8 mouse cellular contexts compared by ENCODE assay signal in genomic region chr11:60027272-60027671, GRCm38 (mm10). TPM values are rescaled to one million over a fixed set of nuclear protein-coding genes. Genes with fewer than 3 reads are reported as not detected.
DNase-seq lines count a peak whose midpoint lies in the region; ATAC-seq and TF ChIP-seq lines count a peak whose summit lies in the region.

No protein-coding gene starts in this region.

- no peak overlapping the region for H3K27ac ChIP-seq in forebrain, postnatal 0 days (ENCODE audit: low read depth, low read length)
- no peak overlapping the region for H3K27ac ChIP-seq in forebrain, embryonic 16.5 days (ENCODE audit: low read length)
- no peak overlapping the region for H3K27ac ChIP-seq in midbrain, embryonic 13.5 days
- H3K27ac ChIP-seq in spleen, adult 2 months (ENCODE audit: insufficient read depth, low read length) = no peak overlapping the region

- no peaks in the 10 kb centered on the region for H3K36me3 ChIP-seq in forebrain, postnatal 0 days (ENCODE audit: insufficient read depth)
- H3K36me3 ChIP-seq in forebrain, embryonic 16.5 days (ENCODE audit: control insufficient read depth, insufficient read depth) = no peaks in the 10 kb centered on the region
- no peaks in the 10 kb centered on the region for H3K36me3 ChIP-seq in midbrain, embryonic 13.5 days
- no peaks in the 10 kb centered on the region for H3K36me3 ChIP-seq in spleen, adult 2 months (ENCODE audit: control insufficient read depth, insufficient read depth, low read length)

- H3K4me1 ChIP-seq in forebrain, postnatal 0 days (ENCODE audit: insufficient read depth) = no peaks in the 10 kb centered on the region
- H3K4me1 ChIP-seq in forebrain, embryonic 16.5 days (replicated peaks; ENCODE audit: control insufficient read depth, insufficient read depth, low read length) = peaks cover 7% of the 10 kb centered on the region
- H3K4me1 ChIP-seq in midbrain, embryonic 13.5 days (replicated peaks) = no peaks in the 10 kb centered on the region
- peaks cover 4% of the 10 kb centered on the region; the same call in 1 of the 2 replicates for H3K4me1 ChIP-seq in spleen, adult 2 months (ENCODE audit: control insufficient read depth, insufficient read depth, insufficient read length)

- no peak overlapping the region for H3K4me2 ChIP-seq in forebrain, postnatal 0 days (ENCODE audit: low read depth)
- no peak overlapping the region for H3K4me2 ChIP-seq in forebrain, embryonic 16.5 days (ENCODE audit: low read length)
- H3K4me2 ChIP-seq in midbrain, embryonic 13.5 days (replicated peaks) = no peak overlapping the region

- no peaks in the 10 kb centered on the region for H3K27me3 ChIP-seq in forebrain, postnatal 0 days (ENCODE audit: insufficient read depth, low read length)
- no peaks in the 10 kb centered on the region for H3K27me3 ChIP-seq in forebrain, embryonic 16.5 days (replicated peaks; ENCODE audit: control insufficient read depth, insufficient read depth, low read length)
- H3K27me3 ChIP-seq in midbrain, embryonic 13.5 days = no peaks in the 10 kb centered on the region
- H3K27me3 ChIP-seq in spleen, adult 2 months (ENCODE audit: control insufficient read depth, insufficient read depth, low read length) = no peaks in the 10 kb centered on the region

- no peak overlapping the region for H3K4me3 ChIP-seq in forebrain, postnatal 0 days (ENCODE audit: low read depth, low read length)
- no peak overlapping the region for H3K4me3 ChIP-seq in forebrain, embryonic 16.5 days (replicated peaks; ENCODE audit: low read length)
- no peak overlapping the region for H3K4me3 ChIP-seq in midbrain, embryonic 13.5 days (replicated peaks)
- H3K4me3 ChIP-seq in spleen, adult 2 months (ENCODE audit: extremely low read depth, insufficient read depth, insufficient read length) = no peak overlapping the region

- WGBS in forebrain, postnatal 0 days = 7% methylated on average over 2 of the region's 2 CpGs
- WGBS in forebrain, embryonic 16.5 days = 8% methylated on average over 2 of the region's 2 CpGs
- 7% methylated on average over 2 of the region's 2 CpGs for WGBS in midbrain, embryonic 13.5 days
- WGBS in spleen, adult 2 months = 6% methylated on average over 2 of the region's 2 CpGs

- DNase-seq in forebrain, postnatal 0 days = peak; percentile 78
- DNase-seq in c-Kit-positive CD71-positive TER-119-negative erythroid progenitor cells, embryonic 14.5 days (ENCODE audit: low read depth) = peak; percentile 75
- peak; percentile 24 to 67 for DNase-seq in frontal cortex, postnatal 14 days (ENCODE audit: low spot score in 2 of 2)
- DNase-seq in hindlimb bud, embryonic 11.5 days (ENCODE audit: extremely low spot score, low read depth, low spot score) = peak; percentile 53
- DNase-seq in left cerebral cortex, adult 18-20 months (ENCODE audit: low spot score in 2 of 2) = peak; percentile 83 to 90
- DNase-seq in spleen, adult 2 months (ENCODE audit: low read depth in 1 of 2, low spot score in 2 of 2) = peak; percentile 56 to 64

- no peaks in the 10 kb centered on the region for H3K9me3 ChIP-seq in forebrain, postnatal 0 days (ENCODE audit: low read length)
- H3K9me3 ChIP-seq in forebrain, embryonic 16.5 days (ENCODE audit: control insufficient read depth, low read length) = no peaks in the 10 kb centered on the region
- no peaks in the 10 kb centered on the region for H3K9me3 ChIP-seq in midbrain, embryonic 13.5 days

- TF ChIP-seq CTCF in forebrain, postnatal 0 days (IDR thresholded peaks at IDR 0.05; ENCODE audit: low read depth) = peak; percentile 83
- peak; percentile 67; the same call in 1 of the 2 replicates for TF ChIP-seq CTCF in spleen, adult 2 months (IDR thresholded peaks at IDR 0.05; ENCODE audit: extremely low read depth, insufficient read depth, insufficient read length, insufficient replicate concordance)

- TF ChIP-seq POLR2A in spleen, adult 2 months (IDR thresholded peaks at IDR 0.05; ENCODE audit: low read depth, low read length) = no peak

- peak; percentile 53; the same call in 1 of the 2 replicates for ATAC-seq in forebrain, postnatal 0 days
- no peak for ATAC-seq in forebrain, embryonic 16.5 days
- 0 out of 2 replicates have a peak, but pooled peaks have one; percentile 24 for ATAC-seq in midbrain, embryonic 13.5 days

- H3K9ac ChIP-seq in forebrain, postnatal 0 days = no peak overlapping the region
- no peak overlapping the region for H3K9ac ChIP-seq in forebrain, embryonic 16.5 days (replicated peaks; ENCODE audit: low read depth, low read length)
- H3K9ac ChIP-seq in midbrain, embryonic 13.5 days (replicated peaks) = no peak overlapping the region

RNA-seq across cellular contexts. Expression of gene Pemt, which starts 19.0 kb away (rescaled TPM):
- total RNA-seq in forebrain, postnatal 0 days (2014; rRNA removed) = 7.9 and 16.2 TPM in 2 replicates
- polyA plus RNA-seq in forebrain, postnatal 0 days (2015; fragmentation: Nextera tagmentation; extraction: Ambion mirVana) = 14.2 and 14.4 TPM in 2 replicates
- 4.4 and 7.9 TPM in 2 replicates for polyA plus RNA-seq in forebrain, embryonic 16.5 days (2015; fragmentation: Nextera tagmentation; extraction: Ambion mirVana)
- total RNA-seq in left cerebral cortex, adult 18-20 months (2021) = 1 to 10 TPM; 6.3 to 8.0 TPM
- 5.6 and 6.9 TPM in 2 replicates for polyA plus RNA-seq in midbrain, embryonic 13.5 days (2015; fragmentation: Nextera tagmentation; extraction: Ambion mirVana)
- polyA plus RNA-seq in spleen, adult 2 months (2012; rRNA removed) = 1.9 and 2.5 TPM in 2 replicates
